Mouse (Mus musculus): ENCODE measurements at regions not wholly inside any gene's neighbourhood (a gene's known extent, or its start where the extent isn't known, plus 50 kb on each side); places are given as distances from the start of the nearest gene placed in this dataset.

DNA sequence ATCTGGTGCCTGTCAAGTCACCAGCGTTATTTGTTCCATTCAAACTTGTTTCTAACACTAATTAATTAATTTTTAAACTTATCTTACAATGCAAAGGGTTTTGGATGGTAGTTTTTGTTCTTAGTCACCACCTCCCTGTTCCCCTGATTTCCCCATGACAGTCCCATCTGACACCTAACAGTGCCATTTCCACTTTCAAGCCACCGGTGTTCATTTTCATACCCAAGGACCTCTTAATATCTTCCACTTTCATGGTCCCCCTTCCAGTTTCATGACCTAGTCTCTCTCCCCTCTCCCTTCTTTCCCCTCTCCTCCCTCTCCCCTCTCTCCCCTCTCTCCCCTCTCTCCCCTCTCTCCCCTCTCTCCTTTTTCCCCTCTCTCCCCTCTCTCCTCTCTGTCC, 99.3 kb upstream of the Fndc3a start:
- no peak for TF ChIP-seq CTCF (IDR thresholded peaks at IDR 0.05; ENCODE audit: low read depth, low read length)
- no peak for TF ChIP-seq EP300 (IDR thresholded peaks at IDR 0.05; ENCODE audit: insufficient read depth, low read depth, low read length)
- no peak for TF ChIP-seq POLR2A (IDR thresholded peaks at IDR 0.05; ENCODE audit: insufficient read depth, low read length)
